Mouse (Mus musculus): ENCODE measurements around the gene Ercc4.

DNA sequence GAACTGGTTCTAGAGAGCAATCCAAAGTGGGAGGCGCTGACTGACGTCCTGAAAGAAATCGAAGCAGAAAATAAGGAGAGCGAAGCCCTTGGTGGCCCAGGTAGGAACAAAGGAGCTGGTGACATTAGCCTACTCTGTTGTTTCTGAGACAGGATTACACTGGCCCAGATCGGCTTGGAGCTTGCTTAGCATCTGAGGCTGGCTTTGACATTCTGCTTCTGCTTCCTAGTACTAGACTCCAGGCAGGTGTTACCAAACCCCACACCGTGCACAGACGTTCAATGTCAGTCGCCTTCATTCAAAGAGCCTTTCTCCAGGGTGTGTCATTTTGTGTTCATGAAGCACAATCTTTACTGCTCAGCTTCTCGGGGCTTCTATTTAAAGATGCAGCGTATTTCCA lies 18.1 kb downstream of the Ercc4 start:
- no peak for TF ChIP-seq CTCF (IDR thresholded peaks at IDR 0.05; ENCODE audit: low read depth, low read length)
- no peak for TF ChIP-seq POLR2A (IDR thresholded peaks at IDR 0.05; ENCODE audit: extremely low read depth, insufficient read depth, low read length)

Data from liver, adult 2 months (tissue).